Mouse (Mus musculus) retina, postnatal 7 days (tissue): ENCODE data around the gene Pou2f2.

Source experiments
- DNase-seq: peaks from one replicate; pipeline ENCODE4 v3.0.0-alpha.2; 2012; ENCODE audit warnings: low read depth, low spot score

Gene Pou2f2

GRCm38 (mm10) chr7:25179606-25180161, at the start of gene Pou2f2:
Gene Pou2f2 (minus strand): TSS chr7:25179726.
- DNase-seq = peak; percentile 76

DNA sequence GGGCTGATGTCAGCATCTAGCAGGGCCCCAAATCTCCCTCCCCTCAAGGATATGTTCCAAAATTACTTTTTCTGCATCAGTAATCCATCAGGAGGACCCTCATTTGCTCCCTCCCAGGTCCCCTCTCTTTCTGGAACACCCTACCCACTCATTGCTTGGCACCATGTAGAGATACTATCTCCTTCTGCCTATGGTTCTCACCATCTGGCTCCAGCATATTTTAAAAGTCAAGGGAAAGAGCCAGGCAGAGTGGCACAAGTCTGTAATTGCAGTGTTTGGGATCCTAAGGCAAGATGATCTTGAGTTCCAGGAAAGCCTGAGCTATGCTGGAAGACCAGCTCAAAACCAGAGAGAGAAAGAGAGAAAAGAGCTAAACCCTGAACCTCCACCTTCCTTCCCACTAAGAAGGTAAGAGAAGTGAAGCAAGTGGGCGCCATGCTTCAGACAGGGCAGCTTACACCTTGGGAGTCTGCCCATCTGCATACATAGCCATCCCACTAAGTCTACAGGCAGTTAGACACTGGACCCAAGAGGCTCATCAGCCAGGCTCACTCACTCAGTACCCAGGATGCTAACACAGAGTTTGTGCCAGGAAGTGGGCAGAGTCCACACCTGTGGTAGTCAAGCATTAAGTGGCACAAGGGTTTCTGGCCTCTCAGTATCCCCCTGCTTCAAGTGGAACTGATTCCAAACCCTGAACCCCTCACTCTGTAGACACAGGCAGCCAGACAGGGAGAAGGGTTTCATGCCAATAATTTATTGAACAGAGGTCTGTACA, 48.2 kb upstream of the Pou2f2 start:
- no peak for DNase-seq

DNA sequence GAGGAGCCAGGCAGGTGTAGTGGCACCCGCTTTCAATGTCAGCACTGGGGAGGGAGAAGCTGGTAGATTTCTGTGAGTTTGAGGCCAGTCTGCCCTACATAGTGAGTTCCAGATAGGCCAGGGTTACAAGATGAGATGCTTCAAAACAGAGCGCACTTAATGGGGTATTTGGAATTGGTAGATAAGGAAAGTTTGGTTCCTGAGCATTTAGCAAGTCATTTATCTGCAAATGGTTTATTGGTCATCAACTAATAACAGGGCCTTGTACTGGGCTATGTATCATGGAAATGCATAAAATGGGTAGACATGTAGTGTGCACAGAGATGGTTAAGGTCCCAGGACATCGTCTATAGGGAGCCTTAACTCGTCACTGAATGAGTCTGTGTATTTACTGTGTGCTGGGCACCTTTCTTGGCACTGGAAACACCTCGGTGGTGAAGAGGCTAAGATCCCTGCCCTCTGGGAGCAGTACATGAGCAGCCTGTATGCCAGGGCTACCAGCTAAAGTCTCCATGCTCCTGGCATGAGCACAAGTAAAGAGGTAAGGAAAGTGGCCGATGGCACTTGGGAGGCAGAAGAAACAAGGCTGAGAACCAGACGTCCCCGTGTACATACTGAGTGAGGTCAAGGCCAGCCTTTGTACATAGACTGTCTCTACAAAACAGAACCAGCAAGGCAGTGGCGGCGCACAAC, 42.9 kb upstream of the Pou2f2 start:
- no peak for DNase-seq

DNA sequence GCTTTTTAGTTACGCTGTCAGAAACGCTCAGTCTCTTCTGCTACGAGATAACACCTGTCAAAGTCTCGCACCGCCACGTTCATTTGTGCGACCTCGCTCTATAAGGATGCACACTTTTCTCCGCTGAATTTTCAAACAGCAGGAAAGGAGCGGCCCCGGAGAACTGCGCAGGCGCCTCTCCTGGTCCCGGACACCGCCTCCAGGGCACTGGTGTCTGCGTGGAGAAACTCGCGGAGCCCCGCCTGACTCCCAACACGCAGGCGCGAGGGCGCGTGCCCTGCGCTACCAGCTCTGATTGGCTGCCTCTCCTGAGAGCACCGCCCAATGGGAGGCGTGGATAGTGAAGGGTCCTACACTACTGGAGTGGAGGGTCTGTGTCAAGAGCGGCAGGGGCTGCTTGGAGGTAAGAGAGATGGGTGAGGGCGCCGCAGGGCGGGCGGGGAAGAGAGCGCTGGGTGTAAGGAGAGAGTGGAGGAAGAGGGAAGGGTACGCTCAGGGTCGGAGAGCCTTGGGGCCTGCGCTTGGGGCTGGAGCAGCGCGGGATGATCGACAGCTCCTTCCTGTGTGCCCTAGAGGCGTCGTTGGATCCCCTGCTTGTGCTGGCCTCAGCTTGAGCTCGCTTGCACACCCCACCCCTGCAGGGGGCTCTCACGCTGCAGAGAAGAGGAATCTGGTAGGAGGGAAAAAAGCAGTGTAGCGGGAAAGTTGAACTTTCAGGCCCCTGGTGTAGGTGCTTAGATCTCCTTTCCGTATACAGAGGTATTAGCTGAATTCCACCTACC, 41.8 kb upstream of the Pou2f2 start, which contains the start of gene Zfp526:
Gene Zfp526 (plus strand): TSS at position 324 of the 782 bp plus-strand sequence.
- peak; percentile 98 for DNase-seq

DNA sequence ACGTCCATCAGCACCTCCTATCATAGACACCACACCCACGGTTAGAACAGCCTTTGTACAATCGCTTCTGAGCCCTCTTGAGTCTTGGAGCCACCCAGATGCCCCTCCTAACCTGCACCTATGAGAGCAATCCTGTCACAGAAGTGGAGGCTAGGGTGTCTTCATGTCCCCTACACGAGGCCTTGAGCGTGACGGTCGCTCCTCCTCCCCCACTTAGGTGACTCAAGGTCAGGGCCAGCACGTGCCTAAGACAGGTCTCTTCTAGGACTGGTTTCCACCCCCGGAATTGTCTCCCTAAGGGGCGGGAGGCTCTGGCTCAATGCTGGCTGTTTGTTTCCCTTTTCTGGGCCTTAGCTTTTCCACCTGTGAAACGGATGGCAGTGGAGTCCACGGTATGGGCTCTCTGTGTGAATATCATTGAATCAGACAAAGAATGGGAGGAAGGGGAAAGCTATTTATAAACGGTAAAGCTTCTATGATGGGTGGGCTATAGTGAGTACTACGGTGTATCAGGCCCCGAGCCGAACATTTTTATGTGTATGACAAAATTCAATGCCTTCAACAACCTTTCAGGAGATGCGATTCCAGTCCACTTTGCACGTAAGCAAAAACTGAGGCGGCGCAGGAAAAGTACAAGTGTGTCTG, 41.1 kb upstream of the Pou2f2 start, which contains the start of gene Dedd2:
Gene Dedd2 (minus strand): TSS at position 159 of the 645 bp plus-strand sequence.
- no peak for DNase-seq

DNA sequence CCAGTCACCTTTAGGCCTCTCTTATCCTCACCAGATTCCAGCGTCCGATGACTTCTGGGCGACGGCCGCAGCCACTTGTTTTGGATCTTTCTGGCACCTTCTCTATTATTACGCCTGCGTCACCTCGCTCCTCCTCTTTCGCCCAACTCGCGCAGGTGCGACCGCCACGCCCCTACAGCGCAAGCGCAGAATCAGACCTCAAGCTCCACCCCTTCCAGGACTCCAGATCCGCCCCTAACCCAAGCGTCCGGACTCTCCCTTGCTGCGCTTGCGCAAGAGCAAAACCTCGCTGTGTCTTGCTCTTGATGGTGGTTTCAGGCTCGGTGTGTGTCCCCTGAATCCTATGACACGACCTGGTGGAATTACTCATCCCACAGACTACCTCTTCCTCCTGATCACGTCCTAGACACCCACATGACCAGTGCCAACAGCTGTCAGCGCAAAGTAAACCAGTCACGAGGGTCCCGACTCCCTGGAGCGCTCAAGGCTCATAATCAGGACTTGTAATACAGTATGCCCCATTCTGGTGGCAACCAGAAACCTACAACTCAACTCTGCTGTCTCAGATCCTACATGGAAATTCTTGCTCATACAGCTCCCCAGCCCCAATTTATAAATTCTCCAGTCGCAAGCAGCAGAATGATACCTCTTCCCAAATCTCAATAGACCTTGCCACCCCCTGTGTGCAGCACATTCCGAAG, 40.4 kb upstream of the Pou2f2 start:
- DNase-seq = peak; percentile 94

GRCm38 (mm10) chr7:25219416-25219750, 39.9 kb upstream of the Pou2f2 start:
- no peak for DNase-seq

- peak; percentile 60 for DNase-seq
Measured at GRCm38 (mm10) chr7:25218705-25219415, 39.3 kb upstream of the Pou2f2 start.

DNA sequence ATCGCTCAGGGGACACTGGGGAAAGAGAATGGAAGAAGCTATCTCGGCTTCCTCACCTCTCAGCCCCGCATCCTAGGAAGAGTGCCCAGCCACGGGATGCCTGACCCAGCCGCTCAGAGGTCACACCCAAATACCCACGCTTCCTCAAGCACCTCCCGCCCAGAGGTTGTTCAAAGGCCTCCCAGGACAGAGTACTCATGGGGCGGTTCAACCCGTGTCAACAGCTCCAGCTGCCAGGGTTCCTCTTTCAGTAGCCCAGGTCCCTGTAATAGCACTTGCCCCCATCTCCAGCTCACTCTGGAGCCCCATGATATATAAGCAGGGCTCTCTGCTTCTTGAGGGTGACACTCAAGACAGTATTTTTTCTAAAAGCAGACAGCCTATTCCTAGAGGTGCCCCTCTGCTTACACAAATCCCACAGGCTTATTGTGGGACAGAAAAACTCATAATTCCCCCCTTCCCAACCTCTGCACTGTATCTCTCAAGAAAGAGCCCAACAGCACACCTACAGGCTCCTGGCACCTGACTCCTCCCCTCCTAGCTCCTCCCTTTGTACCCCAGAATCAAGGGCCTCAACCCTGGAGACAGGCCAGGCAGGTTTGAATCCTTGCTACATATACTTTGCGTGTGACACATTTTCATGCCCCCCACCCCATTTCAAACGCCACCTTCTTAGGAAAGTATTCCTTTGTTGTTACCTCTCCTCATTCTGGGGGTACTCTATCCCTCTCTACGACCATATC, 38.3 kb upstream of the Pou2f2 start:
- no peak for DNase-seq

DNA sequence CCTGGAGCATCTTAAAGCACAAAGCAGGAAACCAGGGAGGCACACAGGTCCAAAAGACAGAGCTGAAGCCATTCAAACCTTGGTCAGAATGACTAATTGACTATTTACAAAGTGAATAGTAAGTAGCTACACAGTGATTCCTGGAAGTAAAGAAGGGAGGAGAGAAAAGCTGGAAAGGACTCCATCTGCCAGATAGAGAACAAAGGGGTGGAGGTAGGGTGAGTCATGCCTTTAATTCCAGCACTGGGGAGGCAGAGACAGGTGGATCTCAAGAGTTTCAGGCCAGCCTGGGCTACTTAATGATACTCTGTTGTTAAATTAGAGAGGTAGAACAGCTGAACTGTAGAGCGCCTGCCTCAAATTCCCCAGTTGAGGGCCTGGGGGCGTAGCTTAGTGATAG, 34.6 kb upstream of the Pou2f2 start:
- no peak for DNase-seq

- DNase-seq = no peak
Measured at GRCm38 (mm10) chr7:25213099-25213498, 33.6 kb upstream of the Pou2f2 start.

DNA sequence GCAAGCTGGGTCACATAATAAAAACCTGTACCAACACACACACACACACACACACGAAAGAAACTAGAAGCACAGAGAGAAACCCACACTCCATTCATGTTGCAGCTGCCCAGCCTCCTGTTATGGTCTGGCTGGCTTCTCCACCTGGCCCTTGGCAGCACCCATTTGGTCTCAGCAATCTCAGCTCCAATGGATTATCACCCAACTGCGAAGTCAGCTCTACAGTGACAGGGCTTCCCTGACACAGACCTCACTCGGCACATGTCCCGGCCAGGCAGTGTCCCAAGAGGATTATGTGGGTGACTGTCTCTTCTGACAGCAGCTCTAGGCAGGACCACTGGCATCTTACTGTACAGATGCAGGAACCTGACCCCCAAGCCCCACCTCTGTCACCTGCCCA, 31.0 kb upstream of the Pou2f2 start:
- peak; percentile 23 for DNase-seq

DNA sequence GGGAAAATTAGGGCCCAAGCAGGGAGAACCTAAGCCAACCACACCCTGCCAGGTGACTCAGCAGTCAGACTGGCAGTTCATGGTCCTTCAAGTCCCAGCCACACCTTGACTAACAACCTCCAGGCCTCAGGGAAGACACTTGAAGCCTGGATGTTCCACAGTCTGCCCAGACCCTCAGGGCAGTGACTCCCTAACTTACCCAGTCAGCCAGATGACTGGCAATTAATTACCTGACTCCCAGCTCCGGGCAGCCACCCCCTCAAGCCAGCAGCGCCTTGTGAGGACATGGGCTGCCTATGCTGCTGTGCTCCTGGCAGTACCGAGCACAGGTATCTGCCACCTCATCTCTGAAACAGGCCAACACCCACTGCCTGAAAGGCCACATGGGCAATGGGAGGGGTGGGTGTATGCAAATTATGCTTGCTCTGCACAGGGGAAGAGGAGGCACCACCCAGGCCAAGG, 29.7 kb upstream of the Pou2f2 start:
- no peak for DNase-seq

- no peak for DNase-seq
Measured at GRCm38 (mm10) chr7:25206094-25206830, 26.7 kb upstream of the Pou2f2 start.

DNA sequence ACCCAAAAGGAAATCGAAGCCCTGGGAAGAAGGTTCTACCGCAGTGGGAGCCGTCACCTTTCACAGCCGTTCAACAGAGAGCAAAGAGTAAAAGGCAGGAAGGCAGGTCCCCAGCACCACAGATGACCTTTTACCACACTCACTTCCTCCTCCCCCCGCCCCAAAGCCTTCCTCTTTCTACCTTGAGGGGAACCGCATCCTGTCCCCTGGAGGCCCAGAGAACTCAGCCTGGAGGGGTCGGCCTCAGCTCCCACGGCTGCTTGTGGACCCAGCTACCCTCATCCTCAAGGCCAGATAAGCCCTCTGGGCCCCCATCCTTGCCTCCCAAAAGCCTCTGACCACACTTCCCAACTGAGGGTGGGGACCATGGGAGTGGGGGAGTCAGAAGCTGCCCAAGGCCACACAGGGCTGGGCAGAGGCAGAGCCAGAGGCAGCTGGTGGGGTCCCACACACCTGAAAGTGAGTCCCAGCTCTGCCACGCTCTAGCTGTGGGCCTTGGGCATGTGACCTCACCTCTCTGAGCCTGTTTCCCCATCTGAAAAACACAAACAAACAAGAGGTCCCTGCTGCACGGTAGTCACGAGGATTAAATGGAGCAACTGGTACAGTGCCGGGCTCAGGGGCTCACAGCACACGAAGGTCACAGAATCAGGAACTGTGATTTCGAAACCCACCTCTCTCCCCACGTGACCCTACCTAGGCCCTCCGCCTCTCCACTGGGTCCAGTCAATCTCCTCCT, 26.0 kb upstream of the Pou2f2 start:
- DNase-seq = no peak

DNA sequence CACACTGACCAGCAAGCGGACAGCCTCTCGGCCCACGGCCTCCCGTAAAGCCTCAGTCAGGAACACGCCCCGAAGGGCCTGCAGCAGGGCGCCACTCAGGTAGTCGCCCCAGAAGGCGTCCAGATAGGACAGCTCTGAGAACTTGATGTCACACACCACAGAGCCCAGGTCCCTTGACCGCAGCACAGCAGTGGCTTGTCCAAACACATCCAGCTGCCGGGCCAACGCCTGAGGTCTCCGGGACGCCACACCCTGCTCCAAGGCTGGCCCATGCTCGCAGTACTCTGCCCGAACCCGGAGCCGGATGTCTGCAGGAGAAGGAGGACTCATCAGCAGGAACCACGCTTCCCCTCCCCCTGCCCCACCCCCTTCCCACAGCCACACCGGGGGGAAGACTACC, 24.1 kb upstream of the Pou2f2 start:
- DNase-seq = no peak

DNA sequence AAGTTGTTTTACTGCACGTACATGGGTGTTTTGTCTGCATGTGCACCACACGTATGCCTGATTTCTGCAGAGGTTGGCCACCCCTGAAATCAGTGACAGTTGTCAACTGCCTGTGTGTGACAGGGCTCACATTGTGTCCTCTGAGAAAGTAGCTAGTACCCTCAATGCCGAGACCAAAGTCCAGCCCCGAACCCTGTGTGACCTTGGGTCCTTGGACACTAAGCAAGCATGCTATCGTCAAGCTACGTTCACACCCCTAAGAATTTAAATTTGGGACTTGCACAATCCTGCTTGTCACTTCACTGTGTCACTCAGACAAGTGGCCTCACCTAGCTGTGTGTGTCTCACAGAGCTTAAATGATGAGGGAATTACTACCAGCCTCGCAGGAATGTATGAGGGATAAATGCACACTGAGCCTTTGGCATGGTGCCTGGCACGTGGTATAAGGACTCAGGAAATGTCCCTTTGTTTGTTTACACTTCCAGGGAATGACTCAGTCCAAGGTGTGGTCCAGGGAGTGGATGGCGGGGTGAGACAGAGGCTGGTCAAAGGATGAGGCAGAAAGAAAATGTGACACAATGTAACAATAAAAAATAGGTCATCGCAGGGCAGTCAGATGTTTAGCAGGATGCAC, 18.0 kb upstream of the Pou2f2 start:
- DNase-seq = no peak
